Mouse (Mus musculus): ENCODE data around the gene Kap.

- TF ChIP-seq POLR2A (IDR thresholded peaks at IDR 0.05; ENCODE audit: insufficient read depth, low read length) (no peak), CTCF (IDR thresholded peaks at IDR 0.05; ENCODE audit: low read depth, low read length) (no peak)
Observed at GRCm38 (mm10) chr6:133875906-133876462, 22.4 kb upstream of the Kap start.
